Mouse (Mus musculus) spleen, adult 12 weeks (tissue): Measurements from ENCODE around the gene Ercc6.

Source experiments
- DNase-seq: peaks from one replicate; pipeline ENCODE4 v3.0.0; 2022; ENCODE audit warnings: low spot score

Ercc6 gene

DNA sequence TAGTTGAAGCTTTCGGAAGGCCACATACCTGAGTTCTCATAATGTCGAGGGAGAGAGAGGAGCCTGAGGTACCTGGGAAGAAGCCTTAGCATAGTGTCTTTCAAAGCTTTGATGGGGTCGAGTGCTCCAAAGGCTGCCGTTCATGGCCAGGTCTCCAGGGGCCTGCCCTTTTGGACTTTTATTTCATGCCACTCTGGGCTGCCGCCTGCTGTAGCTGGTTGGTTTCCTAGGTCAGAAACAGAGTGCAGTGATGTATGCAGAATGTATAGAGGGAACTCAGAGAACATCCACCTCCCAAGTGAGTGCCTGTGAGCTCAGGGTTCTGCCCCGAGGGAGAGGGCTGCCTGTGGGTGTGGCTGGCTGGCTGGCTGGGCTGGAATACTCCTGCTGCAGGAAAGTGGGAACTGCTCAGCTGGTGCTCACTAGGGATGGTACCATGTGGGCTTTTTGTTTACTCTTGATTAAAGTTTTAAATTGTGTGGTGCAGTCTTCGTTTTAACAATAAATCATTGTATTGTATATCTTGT lies 7.1 kb downstream of the Ercc6 start:
- no peak for DNase-seq

GRCm38 (mm10) chr14:32522336-32522735 lies 9.0 kb downstream of the Ercc6 start:
- no peak for DNase-seq

- DNase-seq: no peak
Measured at GRCm38 (mm10) chr14:32524071-32524470, 10.8 kb downstream of the Ercc6 start.

GRCm38 (mm10) chr14:32525996-32526705 lies 12.8 kb downstream of the Ercc6 start:
- no peak for DNase-seq

- DNase-seq: no peak
Measured at GRCm38 (mm10) chr14:32527211-32527610, 13.9 kb downstream of the Ercc6 start.

DNA sequence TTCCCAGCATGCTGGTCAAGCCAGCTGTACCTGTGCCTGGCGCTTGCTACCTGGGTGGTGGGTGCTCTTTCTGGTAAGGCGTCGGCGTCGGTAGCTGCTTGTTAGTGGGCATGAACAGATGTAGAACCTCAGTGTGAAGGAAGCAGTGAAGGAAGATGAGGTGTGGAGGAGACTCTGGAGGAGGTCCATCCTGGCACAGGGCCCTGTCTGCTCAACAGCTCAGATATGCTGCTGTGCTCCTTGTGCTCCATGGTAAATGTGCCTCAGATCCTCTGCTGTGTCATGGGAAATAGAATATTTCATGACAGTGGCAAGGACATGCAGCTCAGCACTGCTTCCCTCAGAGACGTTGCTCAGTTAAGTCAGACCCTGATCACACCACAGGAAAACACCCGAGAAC lies 15.7 kb downstream of the Ercc6 start:
- no peak for DNase-seq

- no peak for DNase-seq
Measured at GRCm38 (mm10) chr14:32530896-32531295, 17.6 kb downstream of the Ercc6 start.

DNA sequence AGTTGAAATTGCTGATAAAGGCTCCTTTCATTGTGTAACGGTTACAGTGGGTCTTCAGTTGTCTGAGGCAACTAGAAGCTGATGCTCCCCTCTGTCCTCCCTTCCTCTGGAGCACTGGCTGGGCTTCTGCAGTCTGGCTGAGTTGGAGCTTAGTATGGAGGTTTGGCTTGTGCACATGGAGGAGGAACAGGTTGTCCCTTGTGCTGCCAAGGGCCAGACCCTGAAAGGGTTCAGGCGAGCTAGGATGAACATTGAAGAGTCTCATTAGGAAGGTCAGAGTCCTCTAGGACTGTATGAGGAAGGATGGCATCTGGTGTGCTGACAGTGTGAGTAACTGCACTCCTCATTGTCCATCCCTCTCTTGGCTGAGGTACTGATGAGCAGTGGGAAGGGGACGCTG lies 18.1 kb downstream of the Ercc6 start:
- no peak for DNase-seq

DNA sequence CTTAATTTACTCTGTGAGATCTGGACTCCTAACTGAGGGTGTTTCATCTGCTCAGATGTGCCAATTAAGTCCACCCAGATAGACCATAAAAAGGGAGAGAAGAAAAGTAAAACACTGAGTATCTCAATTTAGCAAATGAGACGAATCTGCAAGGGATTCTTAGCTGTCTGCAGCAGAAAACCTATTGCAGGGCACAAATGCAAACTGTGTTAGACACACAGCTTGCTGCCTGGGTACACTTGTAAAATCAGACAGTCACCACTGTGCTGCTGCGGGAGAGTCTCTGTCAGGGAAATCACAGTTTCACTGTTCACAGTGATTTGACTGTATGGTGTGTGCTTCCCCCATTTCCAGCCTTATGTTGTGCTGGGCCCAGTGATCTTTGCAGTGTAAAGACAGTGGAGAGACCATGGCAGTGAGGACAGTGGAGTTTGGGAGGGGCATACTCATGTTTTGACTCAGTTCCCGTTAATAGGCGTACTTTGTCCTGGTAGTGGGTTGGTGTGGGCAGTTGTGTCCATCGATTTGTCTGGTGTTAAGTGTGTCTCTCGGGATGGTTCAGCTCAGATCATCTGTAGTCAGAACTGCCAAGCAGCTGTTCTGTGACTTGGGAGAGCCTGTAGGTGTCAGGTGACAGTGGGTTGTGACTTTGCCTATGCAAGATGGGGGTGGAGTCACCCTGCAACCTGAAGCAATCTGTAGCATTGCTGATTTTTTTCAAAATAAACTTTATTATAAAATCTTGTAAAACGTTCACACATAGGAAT lies 19.2 kb downstream of the Ercc6 start:
- no peak for DNase-seq

GRCm38 (mm10) chr14:32533148-32533520 lies 19.8 kb downstream of the Ercc6 start:
- DNase-seq: no peak

GRCm38 (mm10) chr14:32533656-32534055 lies 20.3 kb downstream of the Ercc6 start:
- no peak for DNase-seq

GRCm38 (mm10) chr14:32534137-32534536 lies 20.8 kb downstream of the Ercc6 start:
- no peak for DNase-seq

GRCm38 (mm10) chr14:32536763-32537162 lies 23.4 kb downstream of the Ercc6 start:
- no peak for DNase-seq

- DNase-seq: no peak
Measured at GRCm38 (mm10) chr14:32538115-32538514, 24.8 kb downstream of the Ercc6 start.

DNA sequence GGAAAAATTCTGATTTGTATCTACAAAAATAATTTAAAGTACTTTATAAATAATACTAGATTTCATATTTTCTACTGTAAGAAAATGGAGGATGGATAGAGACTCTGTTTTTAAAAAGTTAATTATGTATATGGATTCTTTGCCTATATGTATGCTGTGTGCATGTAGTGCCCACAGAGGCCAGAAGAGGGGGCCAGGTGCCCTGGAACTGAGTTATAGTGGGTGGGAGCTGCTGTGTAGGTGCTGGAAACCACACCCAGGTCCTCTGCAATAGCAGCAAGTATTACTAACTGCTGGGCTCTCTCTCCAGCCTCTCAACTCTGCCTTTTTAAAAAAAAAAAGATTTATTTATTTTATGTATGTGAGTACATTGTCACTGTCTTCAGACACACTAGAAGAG lies 29.8 kb downstream of the Ercc6 start:
- no peak for DNase-seq

DNA sequence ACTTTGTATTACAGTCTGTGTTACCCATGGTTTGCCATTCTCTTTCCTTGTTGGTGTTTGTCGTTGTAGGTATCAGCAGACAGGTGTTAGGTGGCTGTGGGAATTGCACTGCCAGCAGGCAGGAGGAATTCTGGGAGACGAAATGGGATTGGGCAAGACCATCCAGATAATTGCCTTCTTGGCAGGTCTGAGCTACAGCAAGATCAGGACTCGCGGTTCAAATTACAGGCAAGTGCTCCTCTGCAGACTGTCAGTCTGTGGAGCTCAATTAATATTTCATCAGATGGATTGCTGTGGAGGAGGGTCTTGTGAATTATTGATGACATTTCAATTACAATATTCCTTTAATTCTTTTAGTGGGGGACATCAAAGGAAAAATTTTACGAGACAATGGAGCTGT lies 33.4 kb downstream of the Ercc6 start:
- no peak for DNase-seq

GRCm38 (mm10) chr14:32551854-32552253 lies 38.5 kb downstream of the Ercc6 start:
- DNase-seq: no peak

DNA sequence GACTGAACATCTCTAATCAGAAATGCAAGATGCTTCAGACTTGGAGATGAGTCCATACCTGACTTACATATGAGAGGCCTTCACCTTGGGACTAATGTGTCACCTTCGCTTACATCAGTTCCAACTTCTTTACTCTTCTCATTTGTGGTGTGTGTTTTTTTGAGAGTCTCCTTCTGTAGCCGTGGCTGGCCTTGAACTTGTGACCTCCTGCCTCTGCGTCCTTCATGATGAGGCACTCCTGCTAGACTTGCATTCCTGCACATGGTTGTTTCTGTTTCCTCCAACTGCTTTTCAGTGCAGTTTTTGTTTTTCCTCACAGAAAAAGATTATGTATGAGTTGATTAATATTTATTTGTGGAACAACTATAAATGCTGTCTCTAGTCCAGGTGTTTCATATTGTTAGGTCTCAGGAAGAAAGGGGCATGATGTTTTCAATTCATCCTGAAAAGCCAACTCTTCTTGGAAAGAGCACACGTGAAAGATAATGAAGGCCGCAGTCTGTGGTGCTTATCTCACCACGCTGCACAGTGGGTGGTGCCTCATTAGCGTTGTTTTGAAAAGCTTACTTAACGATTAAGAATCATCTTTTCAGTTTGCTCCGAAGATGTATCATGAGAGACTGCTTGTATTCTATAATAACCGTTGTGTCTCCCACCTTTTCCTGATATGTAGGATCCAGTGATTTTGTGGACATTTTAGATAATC lies 40.0 kb downstream of the Ercc6 start:
- DNase-seq: no peak

- DNase-seq: no peak
Measured at GRCm38 (mm10) chr14:32554860-32555526, 41.7 kb downstream of the Ercc6 start.

- DNase-seq: no peak
Measured at GRCm38 (mm10) chr14:32561428-32561827, 48.1 kb downstream of the Ercc6 start.

GRCm38 (mm10) chr14:32563661-32564060 lies 50.3 kb downstream of the Ercc6 start:
- no peak for DNase-seq

DNA sequence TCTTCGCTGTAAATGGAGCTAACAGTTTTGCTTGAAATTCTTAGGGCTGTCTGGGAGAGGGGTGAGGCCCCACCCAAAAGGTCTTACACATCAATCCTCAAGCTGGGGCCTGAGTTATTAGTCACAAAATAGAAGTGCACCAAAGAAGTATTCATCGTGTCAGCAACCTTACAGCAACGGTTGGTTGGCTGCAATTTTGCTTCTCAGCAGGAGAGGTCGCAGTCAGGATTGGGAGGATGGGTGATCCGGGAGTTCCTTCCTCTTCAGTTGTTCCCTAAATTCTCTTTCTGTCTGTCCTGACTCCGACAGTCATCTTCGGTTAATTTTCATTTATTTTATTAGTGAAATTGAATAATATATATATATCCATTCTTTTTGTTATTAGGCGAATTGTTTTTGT lies 59.2 kb downstream of the Ercc6 start:
- DNase-seq: no peak
